Comparison of ENCODE assay signal across 22 mouse cellular contexts in the genomic region with DNA sequence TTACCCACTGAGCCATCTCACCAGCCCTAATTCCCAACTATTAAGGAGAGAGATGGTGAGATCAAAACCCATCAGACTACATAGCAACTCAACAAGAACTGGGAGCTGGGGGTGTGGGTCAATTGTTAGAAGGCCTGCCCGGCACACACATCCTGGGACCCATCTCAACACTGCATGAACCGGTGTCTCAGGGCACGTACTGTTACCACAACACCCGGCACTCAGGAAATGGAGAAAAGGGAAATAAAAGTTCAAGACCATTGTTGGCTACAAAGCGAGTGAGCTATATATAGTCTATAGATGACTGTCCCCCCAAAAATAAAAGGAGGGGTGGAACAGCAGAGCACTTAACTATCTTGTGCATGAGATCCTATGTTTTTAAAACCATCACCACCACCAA. TPM values are rescaled to one million over a fixed set of nuclear protein-coding genes. Genes with fewer than 3 reads are reported as not detected.
DNase-seq lines count a peak whose midpoint lies in the region; ATAC-seq and TF ChIP-seq lines count a peak whose summit lies in the region.
"Had no signal": no experiment of that assay in that cellular context is flagged by ENCODE, and none has a peak within 500 bp of the region (broad histone marks: within the 10 kb centered on the region; RNA-seq: fewer than 3 reads in every experiment).

No protein-coding gene starts in this region.

- no peak for TF ChIP-seq POLR2A in bone marrow macrophage, adult 2 months (IDR thresholded peaks at IDR 0.05; ENCODE audit: borderline replicate concordance, low read depth, low read length)

- intact Hi-C loops in left cerebral cortex, postnatal 14 days (cut with DNase I) = no loop called here

- TF ChIP-seq CTCF in intestine, postnatal 0 days (IDR thresholded peaks at IDR 0.05; ENCODE audit: low read depth) = no peak; the same call in 1 of the 2 replicates
- no peak for TF ChIP-seq CTCF in bone marrow macrophage, adult 2 months (IDR thresholded peaks at IDR 0.05; ENCODE audit: low read depth, low read length)

- no peak overlapping the region for H3K9ac ChIP-seq in intestine, postnatal 0 days (ENCODE audit: low read depth, low read length)
- no peak overlapping the region for H3K9ac ChIP-seq in intestine, embryonic 16.5 days (ENCODE audit: low read depth, low read length)
- H3K9ac ChIP-seq: embryonic facial prominence, embryonic 15.5 days; heart, embryonic 15.5 days; hindbrain, embryonic 13.5 days had no signal

- DNase-seq in kidney, postnatal 36 days = no peak
- no peak for DNase-seq in left cerebral cortex, postnatal 14 days (ENCODE audit: low spot score in 2 of 2)
- DNase-seq in left cerebral cortex, adult 9 months (ENCODE audit: low spot score in 2 of 2) = no peak
- DNase-seq: adrenal gland, postnatal 10 days; embryo, embryonic 11 days; gastrocnemius, adult 2 months; gastrocnemius, postnatal 25 days; heart, adult 11 months; heart, postnatal 14 days had no signal

- H3K4me2 ChIP-seq in intestine, postnatal 0 days (replicated peaks; ENCODE audit: low read depth) = no peak overlapping the region
- H3K4me2 ChIP-seq in intestine, embryonic 16.5 days (ENCODE audit: low read depth, low read length) = no peak overlapping the region
- H3K4me2 ChIP-seq: embryonic facial prominence, embryonic 15.5 days; heart, embryonic 11.5 days; heart, embryonic 15.5 days; hindbrain, embryonic 13.5 days had no signal

- peaks cover 5% of the 10 kb centered on the region for H3K4me1 ChIP-seq in intestine, postnatal 0 days (replicated peaks; ENCODE audit: control insufficient read depth, insufficient read depth, low read length)
- peaks cover 21% of the 10 kb centered on the region for H3K4me1 ChIP-seq in intestine, embryonic 16.5 days (ENCODE audit: control insufficient read depth, insufficient read depth, low read length)
- H3K4me1 ChIP-seq in bone marrow macrophage, adult 2 months (ENCODE audit: control insufficient read depth, insufficient read depth, low read length) = peaks cover 30% of the 10 kb centered on the region

- peaks cover 47% of the 10 kb centered on the region for H3K36me3 ChIP-seq in intestine, postnatal 0 days (ENCODE audit: control insufficient read depth, insufficient read depth)
- H3K36me3 ChIP-seq in intestine, embryonic 16.5 days (ENCODE audit: control insufficient read depth, insufficient read depth, low read length) = peaks cover 32% of the 10 kb centered on the region

- no peak for ATAC-seq in intestine, postnatal 0 days
- no peak for ATAC-seq in intestine, embryonic 16.5 days
- peak; percentile 57 for ATAC-seq in megakaryocyte, adult 5-6 weeks (ENCODE audit: poor library complexity, severe bottlenecking)
- ATAC-seq: forebrain, embryonic 14.5 days; hindbrain, postnatal 0 days had no signal

- H3K9me3 ChIP-seq in intestine, postnatal 0 days (ENCODE audit: control insufficient read depth) = no peaks in the 10 kb centered on the region
- peaks cover 7% of the 10 kb centered on the region; the same call in 1 of the 2 replicates for H3K9me3 ChIP-seq in intestine, embryonic 16.5 days (ENCODE audit: control insufficient read depth, low read length)
- H3K9me3 ChIP-seq: embryonic facial prominence, embryonic 15.5 days; heart, embryonic 15.5 days; hindbrain, embryonic 13.5 days had no signal

- H3K27ac ChIP-seq in intestine, postnatal 0 days (ENCODE audit: low read depth, low read length) = 0 out of 2 replicates have a peak overlapping the region, but pooled peaks have one; percentile 41
- no peak overlapping the region for H3K27ac ChIP-seq in intestine, embryonic 16.5 days (ENCODE audit: low read length)
- peak overlapping the region; percentile 49 for H3K27ac ChIP-seq in bone marrow macrophage, adult 2 months (ENCODE audit: insufficient read depth, low read depth, low read length)
- H3K27ac ChIP-seq: embryonic facial prominence, embryonic 15.5 days; forebrain, embryonic 10.5 days; gastrocnemius, adult 2 months; heart, embryonic 15.5 days; hindbrain, embryonic 13.5 days; hindbrain, postnatal 0 days had no signal

- no peak overlapping the region for H3K4me3 ChIP-seq in intestine, postnatal 0 days (ENCODE audit: low read depth, low read length)
- H3K4me3 ChIP-seq in intestine, embryonic 16.5 days (ENCODE audit: low read length) = no peak overlapping the region
- H3K4me3 ChIP-seq in bone marrow macrophage, adult 2 months (ENCODE audit: insufficient read depth, low read length) = no peak overlapping the region
- H3K4me3 ChIP-seq: embryonic facial prominence, embryonic 15.5 days; erythroblast, embryonic 14.5 days; forebrain, embryonic 10.5 days; gastrocnemius, adult 2 months; heart, embryonic 15.5 days; hindbrain, embryonic 13.5 days had no signal

- 89% methylated on average over 5 of the region's 5 CpGs for WGBS in intestine, postnatal 0 days
- 91% methylated on average over 5 of the region's 5 CpGs for WGBS in intestine, embryonic 16.5 days

- H3K27me3 ChIP-seq in intestine, postnatal 0 days (replicated peaks; ENCODE audit: control insufficient read depth, insufficient read depth, low read length) = no peaks in the 10 kb centered on the region
- H3K27me3 ChIP-seq in intestine, embryonic 16.5 days (replicated peaks; ENCODE audit: control insufficient read depth, insufficient read depth, low read length) = no peaks in the 10 kb centered on the region
- H3K27me3 ChIP-seq: CH12.LX; embryonic facial prominence, embryonic 15.5 days; heart, embryonic 15.5 days; hindbrain, embryonic 13.5 days had no signal

RNA-seq across cellular contexts. Expression of a gene that starts 30.8 kb away (rescaled TPM):
- polyA plus RNA-seq in intestine, postnatal 0 days (2015; fragmentation: Nextera tagmentation; extraction: Ambion mirVana) = 9.9 and 11.7 TPM in 2 replicates
- 10.5 and 13.2 TPM in 2 replicates for polyA plus RNA-seq in intestine, embryonic 16.5 days (2015; fragmentation: Nextera tagmentation; extraction: Ambion mirVana)
- 57.3 and 64.5 TPM in 2 replicates for polyA plus RNA-seq in bone marrow macrophage, adult 2 months (2012; ENCODE audit: insufficient read depth, insufficient read length, missing spikeins)
- 28.2 and 38.6 TPM in 2 replicates for total RNA-seq in megakaryocyte, adult 5-6 weeks (2015)
- 20.0 and 20.4 TPM in 2 replicates for total RNA-seq in megakaryocyte, adult 5-6 weeks (2017)
- 100 to 1,000 TPM; 136 to 162 TPM for total RNA-seq in left cerebral cortex, postnatal 14 days (2021)
